Mouse (Mus musculus) kidney, postnatal 4 days (tissue): ENCODE results near the gene Olfr876.

Source experiments
- DNase-seq, 2 experiments: peaks; one replicate each; pipeline ENCODE4 v3.0.0; 2021; ENCODE audit warnings: mixed read lengths in 2 of 2

Olfr876 gene

GRCm38 (mm10) chr9:37802731-37803130 is at the start of gene Olfr876:
Olfr876 (plus strand) TSS chr9:37803031.
- no peak for DNase-seq

GRCm38 (mm10) chr9:37761728-37762127 is 41.1 kb upstream of the Olfr876 start:
- no peak for DNase-seq

- DNase-seq = peak; percentile 26 to 31
Observed at GRCm38 (mm10) chr9:37762541-37762940, 40.3 kb upstream of the Olfr876 start.

GRCm38 (mm10) chr9:37770661-37771060 is 32.2 kb upstream of the Olfr876 start:
- no peak for DNase-seq

GRCm38 (mm10) chr9:37771759-37772158 is 31.1 kb upstream of the Olfr876 start, which contains the start of gene Olfr875:
Olfr875 (plus strand) TSS chr9:37771857.
- DNase-seq = no peak

- DNase-seq = peak; percentile 22 to 53
Observed at GRCm38 (mm10) chr9:37782766-37783260, 20.0 kb upstream of the Olfr876 start.

- DNase-seq = peak; percentile 4 to 24
Observed at GRCm38 (mm10) chr9:37783394-37784387, 19.1 kb upstream of the Olfr876 start.

GRCm38 (mm10) chr9:37786411-37786810 is 16.4 kb upstream of the Olfr876 start:
- no peak for DNase-seq

- DNase-seq = no peak
Observed at GRCm38 (mm10) chr9:37802055-37802454, 776 bp upstream of the Olfr876 start.

- DNase-seq = no peak
Observed at GRCm38 (mm10) chr9:37807235-37807634, 4.4 kb downstream of the Olfr876 start.

GRCm38 (mm10) chr9:37808456-37808855 is 5.6 kb downstream of the Olfr876 start:
- no peak for DNase-seq

- peak; percentile 12 to 24 for DNase-seq
Observed at GRCm38 (mm10) chr9:37808976-37809375, 6.1 kb downstream of the Olfr876 start.

GRCm38 (mm10) chr9:37814696-37815095 is 11.9 kb downstream of the Olfr876 start:
- no peak for DNase-seq

- no peak for DNase-seq
Observed at GRCm38 (mm10) chr9:37829881-37830280, 27.1 kb downstream of the Olfr876 start.

- no peak for DNase-seq
Observed at GRCm38 (mm10) chr9:37833341-37833740, 30.5 kb downstream of the Olfr876 start.

GRCm38 (mm10) chr9:37849267-37849666 is 46.4 kb downstream of the Olfr876 start:
- no peak for DNase-seq

GRCm38 (mm10) chr9:37853969-37854368 is 51.1 kb downstream of the Olfr876 start, which contains the start of gene Olfr877:
Olfr877 (plus strand) TSS chr9:37854269.
- no peak for DNase-seq
